Mouse (Mus musculus): ENCODE measurements around the gene Zfp691. TPM values are rescaled to one million over a fixed set of nuclear protein-coding genes. Genes with fewer than 3 reads are reported as not detected.

Gene Zfp691
- total and polyA plus RNA-seq, 3 experiments = 12.0 to 16.1 (median 15.7) TPM

- no peak for DNase-seq
These were observed 49.2 kb downstream of the Zfp691 start for GRCm38 (mm10) chr4:119124771-119125273.

DNA sequence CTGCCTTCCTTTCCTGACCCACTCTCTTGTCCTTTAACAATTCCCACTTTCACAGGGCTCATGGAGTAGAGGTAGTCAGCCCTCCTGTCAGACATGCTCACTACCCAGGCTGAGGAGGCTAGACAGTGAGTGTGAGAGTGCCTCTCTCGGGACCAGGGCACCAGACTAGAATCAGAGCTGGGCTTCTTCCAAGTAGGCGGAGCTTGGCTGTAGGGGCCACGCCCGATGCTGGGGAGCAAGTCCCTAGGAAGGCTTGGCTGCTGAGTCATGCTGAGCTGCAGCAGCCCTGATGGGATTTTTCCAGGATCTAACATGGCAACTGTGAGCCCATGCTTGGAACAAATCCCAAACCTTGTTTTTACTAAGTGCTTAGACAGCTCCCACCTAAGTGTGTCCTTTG, 52.7 kb downstream of the Zfp691 start:
- peak; percentile 96 for DNase-seq

GRCm38 (mm10) chr4:119120095-119120494, 53.9 kb downstream of the Zfp691 start:
- DNase-seq = no peak

Small RNA genes within 50 kb of the gene (microRNA-seq; reads per million reads assigned to microRNA genes)
- gene Mir1957a = 0 reads per million in 2 experiments

Other genes starting within 250 kb of the Zfp691 start
- gene Olfr1328, start 235.6 kb downstream of the Zfp691 start, total RNA-seq (2021) = not detected
- not detected in 2 replicates for gene Olfr1328, start 235.6 kb downstream of the Zfp691 start, polyA plus RNA-seq (2012; rRNA removed)
- gene Lao1, start 212.6 kb downstream of the Zfp691 start, total RNA-seq (2021) = under 1 TPM in 1 of 2 experiments, not detected in 1; 0.12 TPM
- not detected in 2 replicates for gene Lao1, start 212.6 kb downstream of the Zfp691 start, polyA plus RNA-seq (2012; rRNA removed)
- 10 to 100 TPM; 21.9 to 22.0 TPM for gene Slc2a1, start 65.5 kb downstream of the Zfp691 start, total RNA-seq (2021)
- 35.8 and 39.4 TPM in 2 replicates for gene Slc2a1, start 65.5 kb downstream of the Zfp691 start, polyA plus RNA-seq (2012; rRNA removed)
- under 1 TPM; 0.07 to 0.32 TPM for gene Ermap, start 15.8 kb upstream of the Zfp691 start, total RNA-seq (2021)
- gene Ermap, start 15.8 kb upstream of the Zfp691 start, polyA plus RNA-seq (2012; rRNA removed) = 0.10 and 0.25 TPM in 2 replicates
- 10 to 100 TPM; 16.8 to 19.8 TPM for gene Svbp, start 21.1 kb upstream of the Zfp691 start, total RNA-seq (2021)
- gene Svbp, start 21.1 kb upstream of the Zfp691 start, polyA plus RNA-seq (2012; rRNA removed) = 21.5 and 27.7 TPM in 2 replicates
- gene Tmem269, start 44.0 kb upstream of the Zfp691 start, total RNA-seq (2021) = not detected
- 0.18 and 0.31 TPM in 2 replicates for gene Tmem269, start 44.0 kb upstream of the Zfp691 start, polyA plus RNA-seq (2012; rRNA removed)
- 10 to 100 TPM; 22.4 to 26.4 TPM for gene AU022252, start 58.5 kb upstream of the Zfp691 start, total RNA-seq (2021)
- gene AU022252, start 58.5 kb upstream of the Zfp691 start, polyA plus RNA-seq (2012; rRNA removed) = 4.6 and 6.0 TPM in 2 replicates
- gene P3h1, start 58.7 kb upstream of the Zfp691 start, total RNA-seq (2021) = 10 to 100 TPM; 23.2 to 27.5 TPM
- 53.2 and 76.6 TPM in 2 replicates for gene P3h1, start 58.7 kb upstream of the Zfp691 start, polyA plus RNA-seq (2012; rRNA removed)
- under 1 TPM in 1 of 2 experiments, not detected in 1; 0.24 TPM for gene Cldn19, start 81.2 kb upstream of the Zfp691 start, total RNA-seq (2021)
- 0.06 and 0.35 TPM in 2 replicates for gene Cldn19, start 81.2 kb upstream of the Zfp691 start, polyA plus RNA-seq (2012; rRNA removed)
- gene Ybx1, start 120.4 kb upstream of the Zfp691 start, total RNA-seq (2021) = 100 to 1,000 TPM; 692 to 835 TPM
- gene Ybx1, start 120.4 kb upstream of the Zfp691 start, polyA plus RNA-seq (2012; rRNA removed) = 323 and 336 TPM in 2 replicates
- 10 to 100 TPM; 15.9 to 23.7 TPM for gene Ppih, start 146.4 kb upstream of the Zfp691 start, total RNA-seq (2021)
- gene Ppih, start 146.4 kb upstream of the Zfp691 start, polyA plus RNA-seq (2012; rRNA removed) = 1.8 and 1.9 TPM in 2 replicates
- gene Ccdc30, start 241.3 kb upstream of the Zfp691 start, total RNA-seq (2021) = 10 to 100 TPM in 1 of 2 experiments, 1 to 10 TPM in 1; 7.2 to 23.9 TPM
- gene Ccdc30, start 241.3 kb upstream of the Zfp691 start, polyA plus RNA-seq (2012; rRNA removed) = 2.5 and 3.2 TPM in 2 replicates
- 10 to 100 TPM; 28.9 to 55.6 TPM for gene Ppcs, start 248.2 kb upstream of the Zfp691 start, total RNA-seq (2021)
- 60.9 and 75.8 TPM in 2 replicates for gene Ppcs, start 248.2 kb upstream of the Zfp691 start, polyA plus RNA-seq (2012; rRNA removed)
- gene Zmynd12, start 248.6 kb upstream of the Zfp691 start, total RNA-seq (2021) = 1 to 10 TPM; 3.0 to 3.3 TPM
- gene Zmynd12, start 248.6 kb upstream of the Zfp691 start, polyA plus RNA-seq (2012; rRNA removed) = 5.5 and 7.9 TPM in 2 replicates

All from adrenal gland, adult 2 months (tissue).